Mouse (Mus musculus) stomach, embryonic 15.5 days (tissue): ENCODE measurements around the gene Defb25. TPM values are rescaled to one million over a fixed set of nuclear protein-coding genes. Genes with fewer than 3 reads are reported as not detected.

Source experiments
- ATAC-seq: fragments of 200-750 bp; cut with Nextera tagmentation; 2 replicates; pipeline ENCODE4 v1.8.0; 2017; ENCODE audit warnings: low read depth, moderate number of reproducible peaks, moderate TSS enrichment; ENCODE audit not compliant: insufficient read depth, low FRiP score
- H3K27ac ChIP-seq: fragments of 300-500 bp; sonication (generic); 2 replicates; pipeline ENCODE4 v1.5.1; 2015; ENCODE audit warnings: mild to moderate bottlenecking, inconsistent platforms
- H3K27me3 ChIP-seq: fragments of 300-500 bp; sonication (generic); replicated peaks from 2 replicates; pipeline ENCODE4 v1.6.1; 2015; ENCODE audit warnings: inconsistent platforms
- H3K36me3 ChIP-seq: fragments of 300-500 bp; sonication (generic); 2 replicates; pipeline ENCODE4 v1.6.1; 2015; ENCODE audit warnings: inconsistent platforms
- H3K4me1 ChIP-seq: fragments of 300-500 bp; sonication (generic); 2 replicates; pipeline ENCODE4 v1.6.1; 2015; ENCODE audit warnings: inconsistent platforms
- H3K4me2 ChIP-seq: fragments of 300-500 bp; sonication (generic); 2 replicates; pipeline ENCODE4 v1.6.1; 2015; ENCODE audit warnings: mild to moderate bottlenecking, inconsistent platforms
- H3K4me3 ChIP-seq: fragments of 300-500 bp; sonication (generic); replicated peaks from 2 replicates; pipeline ENCODE4 v1.5.1; 2015; ENCODE audit warnings: inconsistent platforms
- H3K9ac ChIP-seq: fragments of 300-500 bp; sonication (generic); 2 replicates; pipeline ENCODE4 v1.6.1; 2015; ENCODE audit warnings: inconsistent platforms
- H3K9me3 ChIP-seq: fragments of 300-500 bp; sonication (generic); 2 replicates; pipeline ENCODE4 v1.6.1; 2016; ENCODE audit warnings: inconsistent platforms
- WGBS: fragments of 180-500 bp; shearing (Covaris S2); methylation state at CpG from one replicate; pipeline ENCODE4 v1.1.7; 2015; 5-methylcytosine and 5-hydroxymethylcytosine counted together
- polyA plus RNA-seq: library from polyadenylated mRNA; unstranded; fragments of >200 nt; fragmentation: Nextera tagmentation; extraction: Ambion mirVana; gene quantifications from 2 replicates; pipeline ENCODE4 v1.2.1, GENCODE M21; 2015

Gene Defb25
- polyA plus RNA-seq, 1 experiment from 2014 or later: 1.2 TPM

GRCm38 (mm10) chr2:152625256-152625655 is 2.4 kb upstream of the Defb25 start:
- ATAC-seq: no peak
- Histone ChIP-seq H3K36me3 (no peaks in the 10 kb centered on the region), H3K27me3 (peaks cover 18% of the 10 kb centered on the region), H3K4me1 (peaks cover 12% of the 10 kb centered on the region; the same call in 1 of the 2 replicates), H3K4me2 (no peak overlapping the region), H3K27ac (no peak overlapping the region), H3K9me3 (no peaks in the 10 kb centered on the region), H3K9ac (no peak overlapping the region), H3K4me3 (no peak overlapping the region)
- 16% methylated on average over 1 of the region's 1 CpGs for WGBS

GRCm38 (mm10) chr2:152624566-152624965 is 1.7 kb upstream of the Defb25 start:
- Histone ChIP-seq H3K4me1 (peaks cover 12% of the 10 kb centered on the region; the same call in 1 of the 2 replicates), H3K9ac (no peak overlapping the region), H3K4me2 (no peak overlapping the region), H3K27ac (no peak overlapping the region), H3K27me3 (peaks cover 18% of the 10 kb centered on the region), H3K4me3 (no peak overlapping the region), H3K36me3 (no peaks in the 10 kb centered on the region), H3K9me3 (no peaks in the 10 kb centered on the region)
- WGBS: 90% methylated on average over 2 of the region's 2 CpGs
- ATAC-seq: no peak

- H3K36me3 ChIP-seq: no peaks in the 10 kb centered on the region
- peaks cover 9% of the 10 kb centered on the region; the same call in 1 of the 2 replicates for H3K4me1 ChIP-seq
- peaks cover 13% of the 10 kb centered on the region for H3K27me3 ChIP-seq
- H3K4me2 ChIP-seq: no peak overlapping the region
- no peak for ATAC-seq
- no peak overlapping the region for H3K27ac ChIP-seq
- no peaks in the 10 kb centered on the region for H3K9me3 ChIP-seq
- no peak overlapping the region for H3K4me3 ChIP-seq
- 87% methylated on average over 13 of the region's 13 CpGs for WGBS
- H3K9ac ChIP-seq: no peak overlapping the region
Measured at GRCm38 (mm10) chr2:152622151-152622550, 702 bp downstream of the Defb25 start.

- Histone ChIP-seq H3K27me3 (no peaks in the 10 kb centered on the region; the same call in 1 of the 2 replicates), H3K4me1 (no peaks in the 10 kb centered on the region), H3K27ac (no peak overlapping the region), H3K36me3 (no peaks in the 10 kb centered on the region), H3K4me3 (no peak overlapping the region), H3K4me2 (no peak overlapping the region), H3K9me3 (no peaks in the 10 kb centered on the region), H3K9ac (no peak overlapping the region)
- no peak for ATAC-seq
- WGBS: 64% methylated on average over 9 of the region's 9 CpGs
Measured at GRCm38 (mm10) chr2:152620367-152621134, 2.3 kb downstream of the Defb25 start.

GRCm38 (mm10) chr2:152617374-152617773 is 5.5 kb downstream of the Defb25 start:
- H3K27ac ChIP-seq: no peak overlapping the region
- H3K36me3 ChIP-seq: no peaks in the 10 kb centered on the region
- no peak overlapping the region for H3K4me3 ChIP-seq
- no peaks in the 10 kb centered on the region for H3K4me1 ChIP-seq
- ATAC-seq: no peak
- H3K27me3 ChIP-seq: no peaks in the 10 kb centered on the region
- no peak overlapping the region for H3K4me2 ChIP-seq
- no peaks in the 10 kb centered on the region for H3K9me3 ChIP-seq
- WGBS: 62% methylated on average over 5 of the region's 5 CpGs
- H3K9ac ChIP-seq: no peak overlapping the region

GRCm38 (mm10) chr2:152616470-152616869 is 6.4 kb downstream of the Defb25 start:
- Histone ChIP-seq H3K4me1 (no peaks in the 10 kb centered on the region), H3K9me3 (no peaks in the 10 kb centered on the region), H3K4me2 (no peak overlapping the region), H3K36me3 (no peaks in the 10 kb centered on the region), H3K27me3 (no peaks in the 10 kb centered on the region), H3K4me3 (no peak overlapping the region), H3K27ac (no peak overlapping the region), H3K9ac (no peak overlapping the region)
- 71% methylated on average over 6 of the region's 6 CpGs for WGBS
- ATAC-seq: no peak

GRCm38 (mm10) chr2:152615563-152615962 is 7.3 kb downstream of the Defb25 start:
- Histone ChIP-seq H3K4me2 (no peak overlapping the region), H3K9ac (no peak overlapping the region), H3K27me3 (no peaks in the 10 kb centered on the region), H3K4me1 (no peaks in the 10 kb centered on the region), H3K9me3 (no peaks in the 10 kb centered on the region), H3K27ac (no peak overlapping the region), H3K4me3 (no peak overlapping the region), H3K36me3 (no peaks in the 10 kb centered on the region)
- peak; percentile 39; the same call in 1 of the 2 replicates for ATAC-seq
- 9% methylated on average over 7 of the region's 7 CpGs for WGBS

- H3K27me3 ChIP-seq: no peaks in the 10 kb centered on the region
- H3K27ac ChIP-seq: no peak overlapping the region
- no peak for ATAC-seq
- no peaks in the 10 kb centered on the region for H3K36me3 ChIP-seq
- no peak overlapping the region for H3K4me3 ChIP-seq
- no peak overlapping the region for H3K4me2 ChIP-seq
- H3K9me3 ChIP-seq: no peaks in the 10 kb centered on the region
- WGBS: 29% methylated on average over 8 of the region's 8 CpGs
- no peak overlapping the region for H3K9ac ChIP-seq
- H3K4me1 ChIP-seq: no peaks in the 10 kb centered on the region
Measured at GRCm38 (mm10) chr2:152612193-152612592, 10.7 kb downstream of the Defb25 start.

- ATAC-seq: no peak
Measured at GRCm38 (mm10) chr2:152608719-152609118, 14.1 kb downstream of the Defb25 start.

GRCm38 (mm10) chr2:152607746-152608145 is 15.1 kb downstream of the Defb25 start:
- H3K9me3 ChIP-seq: no peaks in the 10 kb centered on the region
- no peak overlapping the region for H3K4me2 ChIP-seq
- 31% methylated on average over 6 of the region's 6 CpGs for WGBS
- no peak for ATAC-seq
- H3K36me3 ChIP-seq: no peaks in the 10 kb centered on the region
- no peaks in the 10 kb centered on the region for H3K27me3 ChIP-seq
- no peak overlapping the region for H3K9ac ChIP-seq
- H3K4me3 ChIP-seq: no peak overlapping the region
- no peak overlapping the region for H3K27ac ChIP-seq
- no peaks in the 10 kb centered on the region for H3K4me1 ChIP-seq

More at GRCm38 (mm10) chr2:152608719-152609118, 14.1 kb downstream of the Defb25 start:
- Histone ChIP-seq H3K9me3 (no peaks in the 10 kb centered on the region), H3K36me3 (no peaks in the 10 kb centered on the region), H3K9ac (no peak overlapping the region), H3K4me2 (no peak overlapping the region), H3K4me1 (no peaks in the 10 kb centered on the region), H3K27ac (no peak overlapping the region), H3K27me3 (no peaks in the 10 kb centered on the region), H3K4me3 (no peak overlapping the region)
- WGBS: 91% methylated on average over 1 of the region's 1 CpGs

GRCm38 (mm10) chr2:152604057-152604456 is 18.8 kb downstream of the Defb25 start, which contains the start of gene Defb36:
TSS of gene Defb36 (plus strand) at chr2:152604327.
- Histone ChIP-seq H3K9ac (no peak within 1 kb of the TSS), H3K4me2 (no peak within 1 kb of the TSS), H3K4me1 (no peaks in the 10 kb centered on the region), H3K9me3 (no peaks in the 10 kb centered on the region), H3K36me3 (no peaks in the 10 kb centered on the region), H3K27me3 (no peaks in the 10 kb centered on the region), H3K27ac (no peak within 1 kb of the TSS), H3K4me3 (no peak within 1 kb of the TSS)
- no peak for ATAC-seq
- whole genome bisulfite sequencing: 82% methylated on average over 15 of the region's 15 CpGs

- 71% methylated on average over 4 of the region's 4 CpGs for WGBS
- H3K4me3 ChIP-seq: no peak overlapping the region
- H3K9me3 ChIP-seq: no peaks in the 10 kb centered on the region
- no peaks in the 10 kb centered on the region for H3K4me1 ChIP-seq
- no peaks in the 10 kb centered on the region for H3K27me3 ChIP-seq
- no peaks in the 10 kb centered on the region for H3K36me3 ChIP-seq
- H3K4me2 ChIP-seq: no peak overlapping the region
- H3K27ac ChIP-seq: no peak overlapping the region
- no peak overlapping the region for H3K9ac ChIP-seq
- ATAC-seq: no peak
Measured at GRCm38 (mm10) chr2:152601275-152601960, 21.4 kb downstream of the Defb25 start.
